Mouse (Mus musculus) frontal cortex, adult 2 months (tissue): ENCODE data around the gene Map2. TPM values are rescaled to one million over a fixed set of nuclear protein-coding genes. Genes with fewer than 3 reads are reported as not detected.

ENCODE experiments used
- DNase-seq, 2 experiments: peaks; one replicate each; pipeline ENCODE4 v3.0.0; 2022; ENCODE audit warnings: low spot score in 1 of 2; ENCODE audit errors: extremely low spot score in 1 of 2
- polyA plus RNA-seq: library from polyadenylated mRNA; depleted of rRNA; stranded (reverse); fragments of >200 nt; gene quantifications from 2 replicates; pipeline ENCODE4 v1.2.3, GENCODE M21; 2012

Gene Map2
- polyA plus RNA-seq, 1 experiment: 532 TPM

DNA sequence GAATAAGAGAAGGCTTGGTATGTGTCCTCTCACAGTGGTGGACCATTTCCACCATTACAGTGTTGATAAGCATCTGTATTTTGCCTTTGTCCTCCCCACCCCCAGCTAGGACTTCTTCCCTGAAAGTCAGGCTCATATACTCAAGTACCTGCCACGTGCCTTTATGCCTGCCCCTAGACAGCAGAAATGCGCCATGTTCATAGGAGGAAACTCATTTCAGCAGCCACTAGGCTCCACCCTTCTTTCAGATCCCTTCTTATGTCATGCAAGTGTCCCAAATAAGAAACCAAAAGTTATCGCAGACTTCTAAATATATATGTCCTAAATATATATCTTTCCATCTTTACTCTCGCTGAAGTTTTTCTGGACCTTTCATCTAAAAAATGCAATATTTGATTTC is 21.2 kb downstream of the Map2 start:
- DNase-seq: no peak

DNA sequence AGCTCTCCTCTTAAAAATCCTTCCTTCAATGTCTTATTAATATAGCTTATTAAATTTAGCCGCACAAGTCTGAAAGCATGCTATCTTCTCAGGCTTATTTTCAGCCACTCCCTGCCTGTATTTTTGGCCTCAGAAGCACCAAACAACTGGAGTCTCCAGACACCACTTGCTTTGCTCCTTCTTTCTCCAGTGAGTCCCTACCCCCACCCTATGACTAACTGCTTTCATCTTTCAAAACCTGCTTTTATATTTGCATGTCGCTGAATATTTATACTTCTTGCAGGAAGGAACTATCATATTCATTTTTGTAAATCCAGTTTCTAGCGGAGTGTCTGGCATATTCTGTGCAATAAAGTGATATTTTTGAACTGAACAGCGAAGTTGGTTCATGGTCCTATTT is 21.6 kb downstream of the Map2 start:
- peak; percentile 44 to 77 for DNase-seq

DNA sequence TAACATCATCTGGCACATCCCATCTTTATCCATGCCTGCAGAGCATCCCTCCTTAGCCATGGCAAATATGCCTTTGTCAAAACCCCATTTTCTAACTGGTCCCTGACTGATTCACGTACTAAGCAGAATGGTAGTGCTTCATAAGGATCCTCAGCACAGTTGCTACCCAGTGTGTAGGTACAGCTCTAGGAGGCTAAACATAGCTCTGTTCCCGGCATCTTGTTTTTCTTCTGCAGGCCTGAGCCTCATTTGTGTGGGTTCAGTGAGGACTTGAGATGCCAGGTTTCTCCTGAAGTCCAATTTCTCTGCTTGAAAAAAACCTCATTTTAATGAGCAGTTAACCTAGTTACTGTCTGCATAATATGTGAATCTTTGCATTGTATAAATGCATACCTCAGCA is 30.4 kb downstream of the Map2 start:
- DNase-seq: peak; percentile 61 to 63

DNA sequence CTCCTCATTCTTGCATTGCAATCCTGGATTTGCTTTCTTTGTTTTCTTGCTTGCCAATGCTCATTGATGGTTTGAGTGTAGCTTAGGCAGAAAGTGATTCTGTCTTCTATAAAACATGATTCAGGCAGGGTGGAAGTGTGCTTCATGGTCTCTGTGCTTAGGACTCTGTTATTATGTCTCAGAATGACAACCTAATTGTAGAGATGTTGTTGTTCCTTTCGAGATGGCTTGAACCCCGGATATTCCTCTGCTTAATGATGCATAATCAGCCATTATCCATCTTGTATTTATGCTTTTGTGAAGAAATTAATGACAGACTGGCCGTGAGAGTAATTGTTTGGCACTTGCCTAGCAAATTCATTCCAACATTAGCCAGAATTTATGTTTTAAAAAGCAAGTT is 31.8 kb downstream of the Map2 start:
- DNase-seq: no peak

DNA sequence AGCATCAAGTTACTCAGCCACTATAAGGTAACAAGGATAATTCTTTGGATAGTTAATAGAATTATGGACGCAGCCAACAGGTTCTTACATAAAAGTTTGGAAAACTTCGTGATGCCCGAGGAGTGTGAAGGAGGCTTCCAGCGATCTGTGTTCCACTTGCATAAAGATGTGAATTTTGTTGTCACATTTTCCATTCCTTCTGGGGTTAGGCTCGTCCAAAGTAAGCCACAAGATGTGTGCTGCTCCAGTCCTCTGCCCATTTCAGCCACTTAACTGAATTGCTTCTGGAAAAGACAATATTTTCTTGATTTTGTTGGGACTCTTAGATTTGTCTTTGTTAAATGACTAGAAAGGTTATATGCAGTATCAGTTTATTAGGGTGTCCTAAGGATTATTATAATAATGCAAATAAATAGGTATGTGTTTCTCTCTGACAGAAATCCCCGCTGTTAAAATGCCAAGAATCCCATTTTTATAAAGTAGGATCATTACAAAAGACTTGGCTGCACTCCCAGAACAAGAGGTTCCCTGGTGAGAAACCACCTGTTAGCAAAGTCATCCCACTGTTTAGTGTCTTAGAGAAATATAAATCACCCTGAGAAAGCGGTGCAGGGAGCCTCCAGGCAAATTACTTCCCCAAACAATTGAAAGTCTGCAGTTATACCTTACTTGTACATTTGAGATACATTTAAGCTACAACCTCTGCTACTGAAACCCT is 36.2 kb downstream of the Map2 start:
- peak in 1 of 2 experiments; percentile 59 for DNase-seq

DNA sequence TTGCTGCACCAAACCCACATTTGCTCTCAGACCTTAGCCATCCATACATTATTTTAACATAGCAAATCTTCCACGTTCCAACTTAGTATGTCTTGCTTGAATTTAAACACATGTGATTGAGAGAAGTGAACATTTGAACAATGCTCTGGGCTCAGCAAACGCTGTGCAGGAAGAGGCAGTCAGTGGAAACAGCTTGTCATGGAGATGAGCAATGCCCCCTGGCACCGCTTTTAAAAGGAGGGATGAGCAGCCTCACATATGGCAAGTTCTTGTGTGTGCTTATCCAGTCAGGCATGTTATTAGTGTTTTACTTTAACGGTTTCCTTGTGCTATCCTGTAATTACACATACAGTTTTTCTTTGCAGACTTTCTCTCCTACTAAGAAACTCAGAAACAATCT is 46.4 kb downstream of the Map2 start:
- DNase-seq: no peak

DNA sequence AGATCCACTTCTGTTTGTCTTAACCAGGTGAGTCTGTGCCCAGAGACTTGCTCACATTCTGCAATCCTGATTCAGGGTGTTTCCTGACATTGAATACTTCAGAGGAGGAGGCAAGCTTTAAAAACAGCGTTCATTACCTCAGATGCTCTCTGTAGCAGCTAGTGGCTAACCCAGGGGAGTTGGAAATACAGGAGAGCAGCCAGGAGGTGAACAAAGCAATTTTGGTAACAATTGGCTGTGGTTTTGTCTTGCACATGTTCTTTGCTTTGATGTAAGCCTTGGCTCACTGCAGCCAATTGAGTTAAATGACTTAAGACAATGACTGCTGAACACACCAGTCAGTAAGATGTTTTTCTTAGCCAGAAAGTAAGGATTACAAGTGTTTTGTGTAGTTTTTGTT is 48.3 kb downstream of the Map2 start:
- no peak for DNase-seq

DNA sequence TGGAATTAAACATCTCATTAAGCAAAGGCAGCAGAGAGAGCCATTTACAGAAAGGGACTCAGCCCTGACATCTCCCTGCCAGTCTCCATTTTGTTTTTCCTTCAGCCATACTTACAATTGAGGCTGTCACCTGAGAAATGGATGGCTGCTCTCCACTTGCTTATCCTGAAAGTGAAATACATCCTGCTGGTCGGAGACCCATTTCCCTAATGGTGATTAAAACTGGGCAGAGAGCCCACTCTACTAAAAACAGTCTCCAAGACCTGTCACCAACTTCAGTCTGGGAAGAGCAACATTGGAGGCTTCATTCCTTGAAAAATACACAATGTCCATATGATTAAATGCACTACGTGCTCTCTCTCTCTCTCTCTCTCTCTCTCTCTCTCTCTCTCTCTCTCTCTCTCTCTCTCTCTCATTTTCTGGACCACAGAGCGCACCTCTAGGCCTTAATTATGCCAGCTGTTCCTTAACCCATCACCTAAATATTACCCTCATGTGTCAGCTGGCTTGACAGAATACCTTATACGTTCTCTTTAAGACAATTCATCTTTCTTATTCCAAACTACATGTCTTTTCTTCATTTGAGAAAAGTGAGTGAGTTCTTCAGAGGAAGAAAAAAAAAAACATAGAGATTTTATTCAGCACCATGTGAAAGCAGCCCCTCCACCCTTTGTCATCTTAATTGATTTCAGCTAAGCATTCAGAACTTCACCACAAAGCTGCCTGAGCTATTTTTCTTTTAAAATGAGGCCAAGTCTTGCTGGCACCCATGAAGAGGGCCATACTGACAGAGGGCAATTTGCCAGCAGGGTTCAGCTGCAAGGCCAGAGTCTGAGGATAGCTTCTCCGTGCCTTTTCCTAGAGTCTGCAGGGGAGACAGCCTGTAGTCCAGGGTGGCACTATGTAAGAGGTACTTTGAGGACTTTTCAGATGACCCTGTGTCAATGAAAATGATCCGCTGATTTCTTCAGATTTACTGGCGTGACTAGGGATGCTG is 51.6 kb downstream of the Map2 start:
- DNase-seq: peak in 1 of 2 experiments; percentile 22

DNA sequence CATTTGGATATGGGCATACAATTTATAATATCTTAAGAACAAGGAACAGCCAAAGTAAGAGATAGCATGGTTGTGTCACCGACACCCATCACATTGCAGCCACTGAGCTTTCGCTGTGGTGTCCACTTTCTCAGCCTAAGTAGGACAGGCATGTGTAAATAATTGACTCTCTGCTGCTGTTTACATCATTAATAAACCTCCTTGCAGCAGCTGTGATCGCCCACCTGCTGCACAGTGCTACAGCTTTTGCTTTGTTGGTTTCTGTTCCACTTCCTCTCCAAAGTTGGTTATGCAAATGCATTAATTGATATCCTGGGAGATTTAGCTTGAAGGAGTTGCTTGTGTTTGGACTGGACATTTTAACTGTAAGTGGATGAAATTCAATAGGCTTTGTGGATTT is 53.1 kb downstream of the Map2 start:
- no peak for DNase-seq

DNA sequence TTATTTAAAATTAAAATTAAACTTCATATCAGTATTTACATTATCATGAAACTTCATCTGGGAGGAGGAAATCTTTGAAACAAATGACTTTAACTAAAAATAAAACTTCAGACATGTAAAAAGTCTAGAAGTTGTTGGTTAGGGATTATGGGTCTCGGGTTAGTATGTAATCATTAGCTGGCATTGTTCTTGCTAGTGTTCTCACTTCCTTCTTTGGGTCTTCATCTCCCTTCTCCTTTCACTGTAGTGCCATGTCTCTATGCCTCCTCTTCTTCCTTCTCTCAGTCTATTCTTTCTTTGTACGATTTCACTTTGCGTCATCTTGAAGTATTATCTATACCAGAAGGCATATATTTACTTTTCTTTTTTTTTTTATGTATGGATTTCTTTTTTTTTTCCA is 55.3 kb downstream of the Map2 start:
- no peak for DNase-seq

DNA sequence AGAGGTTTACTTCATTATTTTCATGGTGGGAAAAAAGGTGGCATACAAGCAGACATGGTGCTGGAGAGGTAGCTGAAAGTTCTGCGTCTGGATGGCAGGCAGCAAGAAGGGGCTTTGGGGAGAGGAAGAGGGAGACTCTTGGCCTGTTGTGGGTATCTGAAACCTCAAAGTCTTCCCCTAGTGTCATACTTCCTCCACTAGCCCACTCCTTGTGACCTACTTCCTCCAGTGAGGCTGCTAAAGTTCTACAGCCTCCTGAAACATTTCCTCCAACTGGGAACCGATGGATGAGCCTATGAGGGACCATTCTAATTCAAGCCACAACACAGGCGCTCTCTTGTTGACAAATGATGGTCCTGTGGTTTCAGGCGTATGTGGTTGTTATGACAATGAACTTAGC is 56.9 kb downstream of the Map2 start:
- DNase-seq: no peak

DNA sequence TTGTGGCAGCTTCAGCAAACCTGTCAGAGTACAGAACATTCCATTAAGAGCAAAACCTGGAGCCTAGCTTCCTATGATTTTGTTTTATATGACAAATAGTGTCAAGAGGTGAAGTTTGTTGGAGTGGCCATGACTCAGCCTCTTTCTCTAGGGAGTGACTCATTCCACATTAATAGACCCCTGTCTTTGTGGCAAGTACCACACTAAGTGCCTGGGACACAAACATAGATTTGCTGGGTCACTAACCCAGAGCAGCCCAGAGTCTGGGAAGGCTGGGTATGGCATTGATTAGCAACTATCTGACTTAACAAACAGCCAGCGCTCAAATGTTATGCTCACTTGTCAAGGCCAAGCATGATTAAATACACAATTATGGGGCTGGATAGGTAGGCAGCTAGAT is 69.8 kb downstream of the Map2 start:
- DNase-seq: no peak

DNA sequence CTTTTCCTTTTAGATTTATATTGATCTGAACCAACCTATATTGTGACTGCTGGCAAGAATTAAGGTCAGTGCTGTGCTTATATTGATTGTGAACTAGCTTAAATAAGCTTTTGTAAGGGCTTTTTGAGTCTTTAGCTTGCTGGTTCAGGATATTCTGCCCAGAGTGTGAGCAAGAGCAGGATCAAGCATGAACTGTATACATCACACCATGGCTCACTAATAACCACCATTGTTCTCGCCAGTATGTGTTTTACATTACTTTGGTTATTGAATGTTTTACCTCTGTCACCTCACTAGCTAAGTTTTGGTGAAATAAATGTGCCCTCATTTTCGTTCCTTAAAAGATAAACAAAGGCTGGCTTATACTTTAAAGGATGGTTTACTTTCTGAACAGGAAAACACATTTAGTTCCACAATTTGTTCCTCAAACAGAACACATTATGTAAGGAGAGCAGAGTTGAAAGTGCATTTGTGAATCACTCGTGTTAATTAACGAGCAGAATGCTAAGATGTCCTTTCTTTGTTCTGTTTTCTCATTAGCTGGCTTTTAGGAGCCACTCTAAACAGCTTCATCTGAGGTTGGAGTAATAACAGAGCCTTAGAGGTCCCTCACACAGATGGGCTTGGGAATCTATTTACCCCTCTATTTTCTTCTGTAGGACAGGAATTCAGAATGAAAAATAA is 76.7 kb downstream of the Map2 start:
- DNase-seq: no peak

DNA sequence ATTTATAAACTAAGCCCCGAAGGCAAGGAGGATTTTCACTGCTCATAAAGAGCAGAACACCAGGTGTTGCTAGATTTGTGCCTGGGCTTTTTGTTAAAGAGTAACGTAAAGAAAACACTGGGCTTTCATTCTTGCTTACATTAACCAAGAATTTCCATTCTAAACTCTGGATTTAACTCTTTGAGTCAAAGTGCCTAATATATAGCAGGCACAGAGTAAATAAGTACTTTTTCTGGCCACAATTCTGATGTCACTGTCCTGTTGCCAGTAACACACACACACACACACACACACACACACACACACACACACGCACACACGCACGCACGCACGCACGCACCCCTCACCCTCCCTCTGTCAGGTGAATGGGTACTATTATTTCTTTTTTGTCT is 77.3 kb downstream of the Map2 start:
- no peak for DNase-seq

DNA sequence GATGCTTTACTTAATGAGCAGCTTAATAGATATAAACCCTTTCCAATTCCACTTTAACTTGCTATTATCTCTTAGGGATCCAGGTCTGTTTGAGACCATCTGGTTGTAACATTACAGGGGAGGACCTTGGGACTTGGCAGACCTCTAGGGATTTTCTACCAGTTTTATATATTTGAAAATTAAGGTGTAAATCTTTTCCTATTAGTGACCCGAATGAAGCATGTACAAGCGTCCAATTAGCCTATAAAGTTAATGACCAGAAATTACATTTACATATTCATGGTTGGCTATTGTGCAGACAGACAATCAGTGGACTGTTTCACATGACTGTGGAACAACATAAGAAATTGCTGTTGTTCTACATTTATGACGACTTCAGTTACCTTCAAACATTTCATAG is 88.1 kb downstream of the Map2 start:
- no peak for DNase-seq

DNA sequence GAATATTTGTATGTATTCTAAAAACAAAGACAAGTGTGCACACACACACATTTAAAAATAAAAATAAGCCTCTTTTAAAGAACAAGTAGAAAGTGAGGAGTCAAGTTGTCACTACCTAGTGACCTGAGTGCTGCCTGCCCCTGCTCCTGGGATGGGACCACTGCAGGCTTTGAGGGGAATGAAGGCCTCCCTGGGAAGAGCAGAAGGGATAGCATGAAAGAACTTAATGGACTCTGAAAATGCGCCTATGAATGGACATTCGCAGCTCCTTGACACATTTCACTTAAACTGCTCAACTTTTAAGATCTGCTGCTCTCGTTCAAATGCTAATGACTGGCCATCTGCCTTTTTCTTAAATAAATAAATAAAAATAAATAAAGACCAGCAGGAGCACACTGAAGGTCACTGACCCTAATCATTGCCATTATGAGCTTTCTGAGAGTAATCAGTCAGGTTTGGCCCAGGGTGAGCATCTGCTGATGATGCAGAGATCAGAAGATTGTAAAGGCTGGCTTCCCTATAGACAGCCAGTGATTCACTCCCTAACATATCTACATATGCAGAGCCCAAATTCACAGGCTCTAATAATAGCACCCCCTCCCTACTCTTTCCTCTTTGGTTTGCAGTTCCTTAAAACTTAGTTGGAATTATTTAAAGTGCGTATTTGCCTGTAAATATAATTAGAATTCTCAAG is 91.3 kb downstream of the Map2 start:
- no peak for DNase-seq

DNA sequence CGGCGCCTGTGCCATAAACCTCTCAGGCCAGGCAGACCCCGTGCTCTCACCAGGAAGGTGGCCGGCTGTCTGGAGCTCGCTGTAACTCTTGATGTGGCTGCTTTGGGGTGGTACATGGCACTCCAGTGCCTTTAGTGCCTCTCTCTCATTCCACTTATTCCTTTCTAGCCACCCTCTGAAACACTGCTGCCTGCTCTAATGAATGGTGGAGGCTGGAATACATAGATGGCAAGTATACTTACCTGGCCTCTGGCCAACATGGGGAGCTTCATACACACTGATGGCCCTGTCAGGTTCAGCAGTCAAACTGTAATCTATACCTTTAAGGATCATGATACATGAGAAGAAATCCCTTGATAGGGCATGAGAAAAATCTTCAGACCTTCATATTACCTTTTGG is 102.6 kb downstream of the Map2 start:
- DNase-seq: no peak

DNA sequence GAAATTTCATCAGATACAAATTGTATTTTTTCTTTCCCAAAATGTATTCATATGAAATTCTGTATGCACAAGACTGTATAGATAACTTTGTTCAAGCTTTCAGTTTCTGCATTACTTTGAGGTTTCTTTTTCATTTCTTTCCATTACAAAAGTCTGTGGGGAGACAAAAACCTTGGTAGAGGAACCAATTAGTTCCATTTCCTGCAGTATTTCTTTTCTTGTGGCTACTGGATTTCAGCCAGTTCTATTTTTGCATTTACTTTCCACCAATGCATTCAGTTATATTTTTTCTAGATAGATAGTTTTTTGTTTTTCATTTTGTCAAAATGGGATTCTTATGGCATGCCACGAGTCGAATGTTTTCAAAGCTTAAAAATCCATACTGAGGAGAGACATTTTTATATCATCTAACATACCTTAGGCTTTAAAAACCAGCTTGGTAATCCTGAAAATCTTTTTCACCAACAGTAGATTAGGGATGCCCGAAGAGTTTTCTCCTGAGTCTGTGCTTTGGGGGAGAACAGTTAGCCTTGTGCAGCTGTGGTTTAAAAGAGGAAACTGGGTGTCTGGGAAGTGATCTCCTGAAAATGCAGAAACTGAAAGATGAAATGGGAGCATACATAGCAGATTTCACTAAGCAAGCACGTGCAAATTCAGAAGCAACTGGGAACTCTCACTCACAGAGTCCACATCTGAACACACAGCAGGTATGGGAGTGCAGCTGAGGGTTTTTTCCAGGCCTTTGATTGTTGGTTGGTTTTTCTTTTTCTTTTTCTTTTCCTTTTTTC is 104.3 kb downstream of the Map2 start:
- DNase-seq: no peak

DNA sequence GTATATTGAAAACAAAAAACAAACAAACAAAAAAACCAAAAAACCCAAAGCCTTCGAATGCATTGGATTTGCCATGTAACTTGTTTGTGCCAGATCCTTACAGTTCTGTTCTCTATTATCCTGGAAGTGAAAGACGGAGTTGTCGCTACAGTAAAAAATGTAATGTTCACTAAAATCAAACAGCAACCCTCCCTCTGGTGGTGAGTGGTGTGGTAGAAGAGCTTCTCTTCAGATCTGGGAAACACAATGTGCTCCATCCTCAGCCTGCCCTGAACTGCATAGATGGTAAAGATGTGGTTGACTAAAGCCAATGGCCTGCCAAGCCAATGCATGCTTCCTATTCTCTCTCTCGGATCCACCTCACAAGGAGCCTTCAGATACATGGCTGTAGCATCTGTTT is 105.1 kb downstream of the Map2 start:
- no peak for DNase-seq

DNA sequence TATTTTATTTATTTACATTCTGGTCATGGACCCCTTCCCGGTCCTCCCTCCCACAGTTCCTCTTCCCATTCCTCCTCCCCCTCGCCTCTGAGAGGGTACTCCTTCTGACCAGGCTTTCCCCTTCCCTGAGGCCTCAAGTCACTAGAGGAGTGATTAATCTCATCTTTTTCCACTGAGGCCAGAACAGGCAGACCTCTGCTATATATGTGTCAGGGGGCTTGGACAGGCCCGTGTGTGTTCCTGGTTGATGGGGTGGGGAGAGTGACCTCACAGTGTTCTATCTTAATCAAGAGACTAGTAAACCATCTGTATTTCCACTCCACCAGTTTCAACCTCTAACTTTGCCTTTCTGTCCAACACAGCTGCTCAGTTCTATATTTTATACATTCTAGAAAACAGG is 107.4 kb downstream of the Map2 start:
- DNase-seq: no peak
